Mouse (Mus musculus) adrenal gland (tissue): Measurements from ENCODE around the gene Dzip1.

Experiments used
- intact Hi-C: fragments of 180-260 bp; cut with DNase I; formaldehyde crosslinking; loops from one replicate; pipeline ENCODE4 v1.15.1; 2025

Gene Dzip1

DNA sequence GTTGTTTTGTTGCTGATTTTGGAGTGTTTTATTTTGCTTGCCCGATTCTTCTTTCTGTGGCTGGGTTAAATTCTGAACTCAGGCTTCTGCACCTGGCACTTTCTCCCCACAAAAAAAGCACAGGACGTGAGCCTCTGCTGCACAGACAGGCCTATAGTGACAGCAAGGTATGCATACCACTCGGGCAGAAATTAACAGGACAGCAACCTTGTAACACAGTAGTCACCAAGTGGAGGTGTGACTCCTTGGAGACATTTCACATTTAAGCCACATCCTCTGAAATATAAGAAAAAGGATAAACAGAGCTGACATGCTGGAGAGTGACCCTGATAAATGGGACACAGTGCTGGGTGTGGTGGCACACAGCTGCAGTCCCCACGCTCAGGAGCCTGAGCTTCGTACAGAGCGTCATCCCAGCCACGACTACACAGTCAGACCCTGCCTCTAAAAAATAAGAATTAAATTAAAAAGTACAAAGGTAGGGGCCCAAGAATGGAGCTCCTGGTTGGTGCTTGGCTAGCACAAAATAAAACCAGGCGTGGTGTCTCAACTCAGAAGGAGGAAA lies 86.6 kb downstream of the Dzip1 start:
- intact Hi-C loops: loop anchor here (2.0 kb wide), 1 partner anchor 50 kb away; no protein-coding TSS in a partner anchor

DNA sequence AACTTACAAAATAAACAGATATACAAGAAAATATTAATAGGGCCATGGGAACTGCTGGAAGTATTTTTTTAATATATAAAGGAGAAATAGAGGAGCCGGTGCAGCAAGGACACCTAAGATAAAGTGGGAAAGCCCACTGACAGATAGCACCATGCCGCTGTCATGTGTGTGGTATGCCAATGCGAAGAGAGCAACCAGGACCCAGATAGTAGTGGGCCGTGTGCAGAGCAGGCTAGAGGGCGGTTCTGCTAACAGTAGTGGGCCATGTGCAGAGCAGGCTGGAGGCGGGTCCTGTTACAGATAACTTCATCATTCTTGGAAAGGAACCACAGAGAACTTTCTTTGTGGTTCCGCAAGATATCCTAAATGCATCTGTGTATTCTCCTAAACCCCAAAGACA lies 88.5 kb downstream of the Dzip1 start:
- intact Hi-C loops: no loop called here

DNA sequence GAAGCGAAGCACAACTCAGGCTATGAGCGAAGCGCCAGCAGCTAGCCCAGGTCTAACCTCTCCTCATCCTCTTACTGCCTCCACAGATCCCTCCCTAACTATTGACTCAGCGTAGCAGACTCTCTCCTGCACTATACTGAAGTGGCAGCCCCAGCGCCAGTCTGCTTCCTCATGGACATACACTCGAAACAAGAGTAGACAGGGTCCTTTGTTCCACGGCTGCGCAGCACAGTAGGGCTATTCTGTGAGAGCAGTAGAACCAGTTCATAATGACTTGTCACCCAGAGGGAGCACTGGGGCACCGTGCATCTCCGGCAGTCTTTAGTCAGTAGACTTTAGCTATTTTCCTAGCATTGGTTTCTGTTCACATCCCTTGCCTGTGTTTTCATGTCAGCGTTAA lies 89.1 kb downstream of the Dzip1 start:
- intact Hi-C loops: no loop called here

DNA sequence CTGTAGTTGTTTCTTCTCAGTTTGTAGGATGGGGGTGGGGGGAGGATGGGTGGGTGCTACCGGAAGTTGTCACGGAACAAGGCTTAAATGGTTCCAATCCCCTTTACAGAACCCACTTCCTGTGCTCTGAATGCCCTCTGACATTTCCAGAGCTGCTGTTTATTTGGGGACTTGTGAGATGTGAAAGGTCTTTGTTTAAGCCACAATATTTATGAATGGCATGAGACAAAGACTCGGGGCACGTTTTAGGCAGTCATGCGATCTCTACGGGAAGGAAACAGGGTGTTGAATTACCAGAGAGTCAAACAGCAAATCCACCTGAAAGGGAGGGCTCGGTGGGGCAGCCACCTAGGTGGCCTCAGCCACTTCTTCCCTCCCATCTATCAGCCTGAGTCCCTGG lies 90.9 kb downstream of the Dzip1 start:
- intact Hi-C loops: no loop called here

DNA sequence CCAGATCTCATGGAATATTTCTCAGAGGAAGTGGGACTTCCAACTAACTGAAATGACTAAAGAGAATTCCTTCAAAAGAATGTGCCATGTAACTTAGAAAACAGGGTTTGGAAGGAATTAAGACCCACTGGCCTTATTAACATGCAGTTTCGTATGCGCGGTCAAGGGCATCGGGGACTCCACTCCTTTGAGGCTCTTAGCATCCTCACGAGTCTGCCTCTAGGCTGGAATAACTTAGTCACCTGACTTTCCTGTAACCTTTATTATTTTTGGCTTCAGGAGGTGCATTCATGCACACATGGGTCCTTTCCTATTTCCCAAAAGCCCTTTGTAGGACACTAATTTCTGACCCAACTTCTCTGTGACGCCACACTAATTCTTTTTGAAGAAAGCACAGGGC lies 92.0 kb downstream of the Dzip1 start:
- intact Hi-C loops: no loop called here

DNA sequence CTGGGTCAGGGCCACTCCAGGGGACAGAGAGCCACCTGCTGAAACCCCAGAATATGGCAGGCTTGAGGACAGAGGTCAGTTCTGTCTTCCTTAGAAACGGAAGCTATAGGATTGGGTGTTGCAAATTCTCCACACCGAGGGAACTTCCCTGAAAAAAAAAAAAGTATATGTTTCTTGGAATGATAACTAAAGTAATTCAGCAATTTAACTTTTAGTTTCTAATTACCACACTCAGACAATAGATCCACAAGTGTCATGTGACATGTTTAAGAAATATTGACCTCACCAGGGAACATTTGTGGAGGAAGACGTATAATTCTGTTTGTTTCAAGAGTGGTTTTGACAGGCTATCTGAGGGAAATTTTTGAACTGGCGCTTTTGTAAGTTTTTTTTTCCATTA lies 93.7 kb downstream of the Dzip1 start:
- intact Hi-C loops: no loop called here

DNA sequence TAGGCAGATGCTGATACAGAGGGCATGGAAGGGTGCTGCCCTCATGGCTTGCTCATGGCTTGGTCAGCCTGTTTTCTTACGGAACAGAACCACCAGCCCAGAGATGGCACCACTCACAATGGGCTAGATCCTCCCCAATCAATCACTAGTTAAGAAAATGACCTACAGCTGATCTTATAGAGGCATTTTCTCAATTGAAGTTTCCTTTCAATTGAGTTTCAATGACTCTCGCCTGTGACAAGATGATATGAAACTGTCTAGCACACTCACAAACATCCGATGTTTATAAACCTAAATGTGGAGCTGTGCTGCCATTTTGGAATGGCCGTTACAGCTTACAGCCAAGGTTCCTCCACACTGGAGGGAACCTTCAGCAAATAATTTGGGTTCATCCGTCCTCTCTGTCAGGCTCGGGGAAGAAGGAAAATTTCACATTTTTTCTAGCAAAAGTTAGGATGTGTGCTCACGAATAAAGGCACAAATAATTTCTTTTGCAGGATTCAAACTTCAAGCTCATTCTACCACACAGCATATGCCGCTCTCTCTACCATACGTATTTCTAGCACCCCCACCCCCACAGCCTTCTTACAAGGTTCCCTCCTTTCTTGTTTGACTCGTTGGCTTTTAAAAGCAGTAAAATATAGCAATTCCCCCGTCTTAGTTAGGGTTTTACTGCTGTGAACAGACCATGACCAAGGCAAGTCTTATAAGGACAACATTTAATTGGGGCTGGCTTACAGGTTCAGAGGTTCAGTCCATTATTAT lies 95.7 kb downstream of the Dzip1 start:
- intact Hi-C loops: no loop called here

DNA sequence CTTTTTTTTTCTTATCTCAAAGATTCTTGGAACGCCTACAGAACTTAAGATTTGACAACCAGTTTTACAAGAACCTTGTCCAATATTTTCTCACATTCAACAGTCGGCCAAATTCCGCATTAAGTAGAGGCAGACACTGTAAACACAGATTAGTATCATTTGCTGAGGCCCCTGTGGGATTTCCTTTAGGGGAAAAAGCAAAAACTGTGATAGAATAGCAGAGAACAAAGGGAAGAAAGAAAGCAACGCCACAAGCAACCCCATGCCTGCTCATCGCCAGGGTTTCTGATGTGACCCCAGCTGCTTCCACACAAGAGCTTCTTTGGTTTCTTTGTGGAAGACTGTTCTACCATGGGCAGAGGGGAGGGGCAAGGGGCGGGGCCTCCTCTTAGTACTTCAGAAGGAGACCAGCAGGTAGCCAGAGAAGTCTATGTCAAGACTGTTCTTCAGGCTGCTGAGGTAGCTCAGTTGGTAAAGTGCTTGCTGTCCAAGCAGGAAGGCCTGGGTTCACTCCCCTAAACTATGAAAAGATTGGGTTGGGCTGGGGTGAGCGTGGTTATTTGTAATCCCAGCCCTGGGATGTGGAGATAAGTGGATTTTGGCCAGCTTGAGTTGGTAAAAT lies 97.9 kb downstream of the Dzip1 start:
- intact Hi-C loops: no loop called here

DNA sequence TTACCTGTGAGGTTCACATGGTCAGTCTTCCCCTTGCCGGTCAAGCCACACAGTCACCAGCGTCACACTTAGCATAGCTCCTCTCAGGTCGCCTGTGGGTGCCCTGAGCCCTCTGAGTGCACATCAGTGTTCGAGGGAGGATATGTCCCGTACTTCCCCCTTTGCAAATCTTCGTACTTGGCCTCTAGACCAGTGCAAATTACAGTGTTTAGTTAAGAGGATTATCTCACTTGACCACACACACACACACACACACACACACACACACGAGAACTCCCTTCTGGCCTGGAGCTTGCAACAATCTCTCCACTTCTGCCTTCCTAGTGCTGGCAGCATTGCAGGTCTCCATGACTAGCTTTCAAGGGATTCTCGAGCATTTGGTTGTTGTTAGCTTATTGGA lies 98.9 kb downstream of the Dzip1 start:
- intact Hi-C loops: no loop called here
